Mouse (Mus musculus) limb, embryonic 11.5 days (tissue): ENCODE data around the gene Stim1. TPM values are rescaled to one million over a fixed set of nuclear protein-coding genes. Genes with fewer than 3 reads are reported as not detected.

Experiments
- ATAC-seq: fragments of 200-750 bp; cut with Nextera tagmentation; 2 replicates; pipeline ENCODE4 v1.8.0; 2017; ENCODE audit warnings: low read depth; ENCODE audit not compliant: insufficient number of reproducible peaks, low FRiP score, low TSS enrichment
- DNase-seq: peaks from one replicate; pipeline ENCODE4 v3.0.0-alpha.2; 2015; ENCODE audit warnings: low spot score
- H3K27ac ChIP-seq: fragments of 300-500 bp; sonication (generic); replicated peaks from 2 replicates; pipeline ENCODE4 v1.5.1; 2014; ENCODE audit warnings: low read depth, mild to moderate bottlenecking, low read length
- H3K27me3 ChIP-seq: fragments of 300-500 bp; sonication (generic); 2 replicates; pipeline ENCODE4 v1.6.1; 2014; ENCODE audit warnings: mild to moderate bottlenecking, low read length, mixed read lengths; ENCODE audit not compliant: control insufficient read depth, insufficient read depth
- H3K36me3 ChIP-seq: fragments of 300-500 bp; sonication (generic); 2 replicates; pipeline ENCODE4 v1.6.1; 2014; ENCODE audit warnings: mild to moderate bottlenecking, low read length, moderate library complexity, mixed read lengths; ENCODE audit not compliant: control insufficient read depth, insufficient read depth
- H3K4me1 ChIP-seq: fragments of 300-500 bp; sonication (generic); 2 replicates; pipeline ENCODE4 v1.6.1; 2014; ENCODE audit warnings: low read length, mixed read lengths; ENCODE audit not compliant: control insufficient read depth, insufficient read depth
- H3K4me2 ChIP-seq: fragments of 300-500 bp; sonication (generic); 2 replicates; pipeline ENCODE4 v1.6.1; 2014; ENCODE audit warnings: low read depth, mild to moderate bottlenecking, moderate library complexity; ENCODE audit not compliant: severe bottlenecking
- H3K4me3 ChIP-seq: fragments of 300-500 bp; sonication (generic); 2 replicates; pipeline ENCODE4 v1.5.1; 2014; ENCODE audit warnings: low read depth, low read length
- H3K9ac ChIP-seq: fragments of 300-500 bp; sonication (generic); 2 replicates; pipeline ENCODE4 v1.6.1; 2014; ENCODE audit warnings: mild to moderate bottlenecking, low read length
- H3K9me3 ChIP-seq: fragments of 300-500 bp; sonication (generic); 2 replicates; pipeline ENCODE4 v1.6.1; 2016; ENCODE audit warnings: low read length; ENCODE audit not compliant: control insufficient read depth
- WGBS: fragments of 180-500 bp; shearing (Covaris S2); extraction: QIAGEN DNeasy Blood & Tissue Kit; methylation state at CpG from one replicate; pipeline ENCODE4 v1.1.7; 2014; 5-methylcytosine and 5-hydroxymethylcytosine counted together
- polyA plus RNA-seq: library from polyadenylated mRNA; unstranded; fragments of >200 nt; fragmentation: Nextera tagmentation; extraction: Ambion mirVana; gene quantifications from 2 replicates; pipeline ENCODE4 v1.2.1, GENCODE M21; 2014

Stim1 gene
- polyA plus RNA-seq, 1 experiment from 2014 or later, result 14.2 TPM

GRCm38 (mm10) chr7:102314908-102315307 lies 47.3 kb downstream of the Stim1 start:
- no peak overlapping the region for H3K4me3 ChIP-seq
- H3K27ac ChIP-seq, result no peak overlapping the region
- no peaks in the 10 kb centered on the region for H3K36me3 ChIP-seq
- no peak overlapping the region for H3K4me2 ChIP-seq
- DNase-seq (no peak), ATAC-seq (no peak)
- H3K27me3 ChIP-seq, result no peaks in the 10 kb centered on the region
- H3K9ac ChIP-seq, result no peak overlapping the region
- no peaks in the 10 kb centered on the region for H3K9me3 ChIP-seq
- no peaks in the 10 kb centered on the region for H3K4me1 ChIP-seq

GRCm38 (mm10) chr7:102315435-102315834 lies 47.8 kb downstream of the Stim1 start:
- no peak overlapping the region for H3K4me3 ChIP-seq
- H3K36me3 ChIP-seq, result no peaks in the 10 kb centered on the region
- DNase-seq (no peak), ATAC-seq (no peak)
- no peaks in the 10 kb centered on the region for H3K9me3 ChIP-seq
- no peak overlapping the region for H3K9ac ChIP-seq
- H3K27me3 ChIP-seq, result no peaks in the 10 kb centered on the region
- H3K4me1 ChIP-seq, result no peaks in the 10 kb centered on the region
- 49% methylated on average over 7 of the region's 7 CpGs for WGBS
- no peak overlapping the region for H3K4me2 ChIP-seq
- H3K27ac ChIP-seq, result no peak overlapping the region

GRCm38 (mm10) chr7:102317583-102318168 lies 50.1 kb downstream of the Stim1 start:
- Histone ChIP-seq H3K27me3 (no peaks in the 10 kb centered on the region), H3K4me1 (no peaks in the 10 kb centered on the region), H3K9ac (no peak overlapping the region), H3K27ac (no peak overlapping the region), H3K9me3 (no peaks in the 10 kb centered on the region), H3K36me3 (no peaks in the 10 kb centered on the region), H3K4me2 (no peak overlapping the region), H3K4me3 (no peak overlapping the region)
- 88% methylated on average over 3 of the region's 3 CpGs for WGBS
- ATAC-seq, result no peak
- DNase-seq, result no peak

- no peaks in the 10 kb centered on the region for H3K9me3 ChIP-seq
- H3K4me3 ChIP-seq, result no peak overlapping the region
- DNase-seq, result no peak
- 76% methylated on average over 5 of the region's 5 CpGs for WGBS
- no peaks in the 10 kb centered on the region for H3K36me3 ChIP-seq
- H3K27ac ChIP-seq, result no peak overlapping the region
- H3K9ac ChIP-seq, result no peak overlapping the region
- ATAC-seq, result no peak
- no peak overlapping the region for H3K4me2 ChIP-seq
- H3K27me3 ChIP-seq, result no peaks in the 10 kb centered on the region
- no peaks in the 10 kb centered on the region for H3K4me1 ChIP-seq
Measured at GRCm38 (mm10) chr7:102322137-102322536, 54.5 kb downstream of the Stim1 start.

- H3K9me3 ChIP-seq, result no peaks in the 10 kb centered on the region
- H3K27ac ChIP-seq, result no peak overlapping the region
- no peaks in the 10 kb centered on the region for H3K36me3 ChIP-seq
Measured at GRCm38 (mm10) chr7:102326323-102326722, 58.7 kb downstream of the Stim1 start.

GRCm38 (mm10) chr7:102330270-102330669 lies 62.7 kb downstream of the Stim1 start:
- Histone ChIP-seq H3K4me1 (no peaks in the 10 kb centered on the region), H3K9ac (no peak overlapping the region), H3K27ac (no peak overlapping the region), H3K4me2 (no peak overlapping the region), H3K36me3 (no peaks in the 10 kb centered on the region), H3K9me3 (no peaks in the 10 kb centered on the region), H3K4me3 (no peak overlapping the region), H3K27me3 (no peaks in the 10 kb centered on the region)
- ATAC-seq (no peak), DNase-seq (no peak)
- WGBS, result 89% methylated on average over 5 of the region's 5 CpGs

More at GRCm38 (mm10) chr7:102326323-102326722, 58.7 kb downstream of the Stim1 start:
- ATAC-seq (no peak), DNase-seq (no peak)
- H3K4me3 ChIP-seq, result no peak overlapping the region
- H3K4me2 ChIP-seq, result no peak overlapping the region
- no peaks in the 10 kb centered on the region for H3K4me1 ChIP-seq
- H3K9ac ChIP-seq, result no peak overlapping the region
- no peaks in the 10 kb centered on the region for H3K27me3 ChIP-seq

- Histone ChIP-seq H3K9me3 (no peaks in the 10 kb centered on the region), H3K9ac (no peak overlapping the region), H3K27ac (no peak overlapping the region), H3K4me2 (no peak overlapping the region), H3K27me3 (no peaks in the 10 kb centered on the region), H3K4me1 (no peaks in the 10 kb centered on the region), H3K36me3 (no peaks in the 10 kb centered on the region), H3K4me3 (no peak overlapping the region)
- no peak for DNase-seq
- WGBS, result 82% methylated on average over 3 of the region's 3 CpGs
- ATAC-seq, result no peak
Measured at GRCm38 (mm10) chr7:102331476-102331875, 63.9 kb downstream of the Stim1 start.

- H3K27me3 ChIP-seq, result no peaks in the 10 kb centered on the region
- ATAC-seq (no peak), DNase-seq (no peak)
- no peaks in the 10 kb centered on the region for H3K36me3 ChIP-seq
- H3K9me3 ChIP-seq, result no peaks in the 10 kb centered on the region
- no peak overlapping the region for H3K4me2 ChIP-seq
- H3K4me1 ChIP-seq, result no peaks in the 10 kb centered on the region
- no peak overlapping the region for H3K4me3 ChIP-seq
- H3K27ac ChIP-seq, result no peak overlapping the region
- WGBS, result 75% methylated on average over 4 of the region's 4 CpGs
- no peak overlapping the region for H3K9ac ChIP-seq
Measured at GRCm38 (mm10) chr7:102333741-102334140, 66.1 kb downstream of the Stim1 start.

GRCm38 (mm10) chr7:102337326-102337725 lies 69.7 kb downstream of the Stim1 start:
- Histone ChIP-seq H3K4me2 (no peak overlapping the region), H3K27me3 (no peaks in the 10 kb centered on the region), H3K4me3 (no peak overlapping the region), H3K9me3 (no peaks in the 10 kb centered on the region), H3K4me1 (no peaks in the 10 kb centered on the region), H3K36me3 (no peaks in the 10 kb centered on the region), H3K9ac (no peak overlapping the region), H3K27ac (no peak overlapping the region)
- DNase-seq, result no peak
- no peak for ATAC-seq
- WGBS, result 96% methylated on average over 5 of the region's 5 CpGs
